Mouse (Mus musculus): ENCODE results near the gene Olfr679. TPM values are rescaled to one million over a fixed set of nuclear protein-coding genes. Genes with fewer than 3 reads are reported as not detected.
"Not testable (repeated sequence)": the region's sequence is repeated elsewhere in the genome, so short reads cannot be mapped to it uniquely, and the experiment has no call there.

Olfr679 gene
- total and polyA plus RNA-seq, 3 experiments = not detected

- no peak overlapping the region for H3K27ac ChIP-seq (ENCODE audit: control insufficient read depth, low read depth, low read length)
- peak; percentile 1 for DNase-seq (ENCODE audit: low read depth, low spot score)
- H3K9me3 ChIP-seq (replicated peaks; ENCODE audit: insufficient read depth, low read length) = no peaks in the 10 kb centered on the region
- no peak overlapping the region for H3K4me3 ChIP-seq (ENCODE audit: control insufficient read depth in 1 of 2, insufficient read depth in 1 of 2, low read depth in 2 of 2, low read length in 2 of 2)
- no peak overlapping the region for H3K9ac ChIP-seq (ENCODE audit: control insufficient read depth, low read depth, low read length, poor library complexity, severe bottlenecking)
- H3K79me2 ChIP-seq (ENCODE audit: control insufficient read depth, insufficient read depth, low read length, poor library complexity) = no peaks in the 10 kb centered on the region
- H3K4me1 ChIP-seq (ENCODE audit: control insufficient read depth in 1 of 2, insufficient read depth in 2 of 2, low read length in 2 of 2) = no peaks in the 10 kb centered on the region
- H3K36me3 ChIP-seq (ENCODE audit: control insufficient read depth in 1 of 2, insufficient read depth in 2 of 2, low read length in 2 of 2) = no peaks in the 10 kb centered on the region
- no peaks in the 10 kb centered on the region for H3K27me3 ChIP-seq (ENCODE audit: control insufficient read depth in 1 of 2, insufficient read depth in 2 of 2, low read length in 2 of 2)
- TF ChIP-seq MXI1 (IDR thresholded peaks at IDR 0.05; ENCODE audit: low read depth, low read length) (no peak), NELFE (IDR thresholded peaks at IDR 0.05; ENCODE audit: low read depth, low read length) (no peak), ZNF384 (IDR thresholded peaks at IDR 0.05; ENCODE audit: low read depth, low read length) (no peak), E2F4 (IDR thresholded peaks at IDR 0.05; ENCODE audit: borderline replicate concordance, low read depth, low read length) (no peak), CHD1 (IDR thresholded peaks at IDR 0.05; ENCODE audit: low read depth, low read length) (no peak), CTCF (IDR thresholded peaks at IDR 0.05 in 2 of 3, conservative IDR thresholded peaks at IDR 0.05 in 1 of 3; ENCODE audit: control insufficient read depth in 1 of 3, insufficient read depth in 1 of 3, low read depth in 2 of 3, low read length in 3 of 3, poor library complexity in 1 of 3, severe bottlenecking in 1 of 3) (no peak), USF2 (IDR thresholded peaks at IDR 0.05; ENCODE audit: borderline replicate concordance in 1 of 2, insufficient read depth in 1 of 2, low read depth in 1 of 2, low read length in 2 of 2) (no peak), TAL1 (IDR thresholded peaks at IDR 0.05; ENCODE audit: low read length) (no peak), ETS1 (IDR thresholded peaks at IDR 0.05; ENCODE audit: low read depth, low read length) (no peak), MEF2A (IDR thresholded peaks at IDR 0.05; ENCODE audit: extremely low read depth, insufficient replicate concordance, low read depth, low read length, poor library complexity, severe bottlenecking) (no peak)
These were observed 22.1 kb upstream of the Olfr679 start for GRCm38 (mm10) chr7:105058951-105059350.

- Histone ChIP-seq H3K27me3 (ENCODE audit: control insufficient read depth in 1 of 2, insufficient read depth in 2 of 2, low read length in 2 of 2) (no peaks in the 10 kb centered on the region), H3K4me3 (ENCODE audit: control insufficient read depth in 1 of 2, insufficient read depth in 1 of 2, low read depth in 2 of 2, low read length in 2 of 2) (no peak within 1 kb of the TSS), H3K9me3 (replicated peaks; ENCODE audit: insufficient read depth, low read length) (no peaks in the 10 kb centered on the region), H3K9ac (ENCODE audit: control insufficient read depth, low read depth, low read length, poor library complexity, severe bottlenecking) (no peak within 1 kb of the TSS), H3K79me2 (ENCODE audit: control insufficient read depth, insufficient read depth, low read length, poor library complexity) (no peaks in the 10 kb centered on the region), H3K27ac (ENCODE audit: control insufficient read depth, low read depth, low read length) (no peak within 1 kb of the TSS), H3K36me3 (ENCODE audit: control insufficient read depth in 1 of 2, insufficient read depth in 2 of 2, low read length in 2 of 2) (no peaks in the 10 kb centered on the region), H3K4me1 (ENCODE audit: control insufficient read depth in 1 of 2, insufficient read depth in 2 of 2, low read length in 2 of 2) (no peaks in the 10 kb centered on the region)
- TF ChIP-seq POLR2AphosphoS5 (IDR thresholded peaks at IDR 0.05; ENCODE audit: borderline replicate concordance, low read depth, low read length) (no peak), MXI1 (IDR thresholded peaks at IDR 0.05; ENCODE audit: low read depth, low read length) (no peak), RAD21 (IDR thresholded peaks at IDR 0.05; ENCODE audit: low read depth, low read length) (no peak), TBP (IDR thresholded peaks at IDR 0.05; ENCODE audit: low read depth, low read length) (no peak), E2F4 (IDR thresholded peaks at IDR 0.05; ENCODE audit: borderline replicate concordance, low read depth, low read length) (no peak), ZMIZ1 (IDR thresholded peaks at IDR 0.05; ENCODE audit: low read depth, low read length) (no peak), ZKSCAN1 (IDR thresholded peaks at IDR 0.05; ENCODE audit: low read depth, low read length) (no peak), TAL1 (IDR thresholded peaks at IDR 0.05; ENCODE audit: low read length) (no peak), JUND (IDR thresholded peaks at IDR 0.05; ENCODE audit: low read depth, low read length) (no peak), BHLHE40 (IDR thresholded peaks at IDR 0.05; ENCODE audit: borderline replicate concordance, low read depth, low read length) (no peak), CTCF (IDR thresholded peaks at IDR 0.05 in 2 of 3, conservative IDR thresholded peaks at IDR 0.05 in 1 of 3; ENCODE audit: control insufficient read depth in 1 of 3, insufficient read depth in 1 of 3, low read depth in 2 of 3, low read length in 3 of 3, poor library complexity in 1 of 3, severe bottlenecking in 1 of 3) (no peak), USF2 (IDR thresholded peaks at IDR 0.05; ENCODE audit: borderline replicate concordance in 1 of 2, insufficient read depth in 1 of 2, low read depth in 1 of 2, low read length in 2 of 2) (no peak)
- no peak for DNase-seq (ENCODE audit: low read depth, low spot score)
These were observed 16.8 kb upstream of the Olfr679 start, which contains the start of gene Olfr678 for GRCm38 (mm10) chr7:105064175-105064574. TSS of gene Olfr678 (plus strand) at chr7:105064475.

- H3K79me2 ChIP-seq (ENCODE audit: control insufficient read depth, insufficient read depth, low read length, poor library complexity); H3K9ac ChIP-seq (ENCODE audit: control insufficient read depth, low read depth, low read length, poor library complexity, severe bottlenecking); H3K36me3 ChIP-seq (ENCODE audit: control insufficient read depth in 1 of 2, insufficient read depth in 2 of 2, low read length in 2 of 2); H3K27me3 ChIP-seq (ENCODE audit: control insufficient read depth in 1 of 2, insufficient read depth in 2 of 2, low read length in 2 of 2); H3K9me3 ChIP-seq (replicated peaks; ENCODE audit: insufficient read depth, low read length); H3K4me3 ChIP-seq (ENCODE audit: control insufficient read depth in 1 of 2, insufficient read depth in 1 of 2, low read depth in 2 of 2, low read length in 2 of 2); H3K27ac ChIP-seq (ENCODE audit: control insufficient read depth, low read depth, low read length); DNase-seq (ENCODE audit: low read depth, low spot score); H3K4me1 ChIP-seq (ENCODE audit: control insufficient read depth in 1 of 2, insufficient read depth in 2 of 2, low read length in 2 of 2): not testable (repeated sequence)
These were observed 11.7 kb downstream of the Olfr679 start, which contains the start of gene Olfr680-ps1 for GRCm38 (mm10) chr7:105092717-105093116. TSS of gene Olfr680-ps1 (minus strand) at chr7:105092817.
